21 mouse cellular contexts compared by ENCODE assay signal in genomic region chr14:36756056-36756455, GRCm38 (mm10).
DNase-seq lines count a peak whose midpoint lies in the region; ATAC-seq lines count a peak whose summit lies in the region.
"Had no signal": no experiment of that assay in that cellular context is flagged by ENCODE, and none has a peak within 500 bp of the region (broad histone marks: within the 10 kb centered on the region; RNA-seq: fewer than 3 reads in every experiment).

No protein-coding gene starts in this region.

- H3K27me3 ChIP-seq in heart, embryonic 11.5 days (ENCODE audit: control insufficient read depth, insufficient read depth, low read length): no peaks in the 10 kb centered on the region
- H3K27me3 ChIP-seq: embryonic facial prominence, embryonic 12.5 days; forebrain, embryonic 13.5 days; forebrain, embryonic 15.5 days had no signal

- ATAC-seq in heart, embryonic 11.5 days (replicated peaks; ENCODE audit: insufficient number of reproducible peaks, low FRiP score, low TSS enrichment): no peak
- ATAC-seq: activated CD4-positive, CD25-positive, alpha-beta regulatory T cell, adult 4 months; CD4-positive, CD25-positive, alpha-beta regulatory T cell, adult 4 months; forebrain, embryonic 13.5 days; forebrain, embryonic 15.5 days; forebrain, postnatal 0 days; Patski had no signal

- no peaks in the 10 kb centered on the region for H3K4me1 ChIP-seq in heart, embryonic 11.5 days (ENCODE audit: control insufficient read depth, insufficient read depth, low read length)
- H3K4me1 ChIP-seq: embryonic facial prominence, embryonic 10.5 days; embryonic facial prominence, embryonic 12.5 days; forebrain, embryonic 13.5 days; forebrain, embryonic 15.5 days had no signal

- H3K4me2 ChIP-seq in heart, embryonic 11.5 days: no peak overlapping the region
- H3K4me2 ChIP-seq: embryonic facial prominence, embryonic 12.5 days; forebrain, embryonic 13.5 days; forebrain, embryonic 15.5 days had no signal

- DNase-seq in cerebellum, postnatal 10 days: peak; percentile 32 to 55
- DNase-seq in cerebellum, adult 9-11 months: no peak
- DNase-seq in heart, adult 11 months: peak; percentile 80
- DNase-seq in left cerebral cortex, postnatal 4 days: peak; percentile 17
- DNase-seq in left cerebral cortex, adult 11 months (ENCODE audit: low spot score): no peak
- DNase-seq: adrenal gland, adult 8-10 months; adrenal gland, postnatal 14 days; adrenal gland, postnatal 36 days; B cell, adult 2 months; cerebellum, adult 11-12 months; cerebellum, adult 2 months; forebrain, postnatal 0 days had no signal

- H3K9me3 ChIP-seq in heart, embryonic 11.5 days (replicated peaks; ENCODE audit: control insufficient read depth, low read length): no peaks in the 10 kb centered on the region
- H3K9me3 ChIP-seq: embryonic facial prominence, embryonic 10.5 days; embryonic facial prominence, embryonic 12.5 days; forebrain, embryonic 13.5 days; forebrain, embryonic 15.5 days; G1E had no signal

- H3K36me3 ChIP-seq in heart, embryonic 11.5 days (ENCODE audit: control insufficient read depth, insufficient read depth, low read length): no peaks in the 10 kb centered on the region
- H3K36me3 ChIP-seq: embryonic facial prominence, embryonic 10.5 days; embryonic facial prominence, embryonic 12.5 days; forebrain, embryonic 15.5 days; G1E had no signal

- WGBS in heart, embryonic 11.5 days (ENCODE audit: insufficient replicate concordance): 76% methylated on average over 6 of the region's 6 CpGs

- no peak overlapping the region for H3K27ac ChIP-seq in heart, embryonic 11.5 days (ENCODE audit: low read depth, low read length)
- H3K27ac ChIP-seq: embryonic facial prominence, embryonic 10.5 days; embryonic facial prominence, embryonic 12.5 days; forebrain, embryonic 13.5 days; forebrain, embryonic 15.5 days had no signal

- intact Hi-C loops in left cerebral cortex, postnatal 4 days (cut with DNase I): no loop called here

- H3K4me3 ChIP-seq in heart, embryonic 11.5 days (ENCODE audit: low read depth, low read length): no peak overlapping the region
- H3K4me3 ChIP-seq: embryonic facial prominence, embryonic 10.5 days; embryonic facial prominence, embryonic 12.5 days; forebrain, embryonic 13.5 days; forebrain, embryonic 15.5 days had no signal

- H3K9ac ChIP-seq in heart, embryonic 11.5 days (ENCODE audit: low read depth, low read length): no peak overlapping the region
- H3K9ac ChIP-seq: embryonic facial prominence, embryonic 12.5 days; forebrain, embryonic 13.5 days; forebrain, embryonic 15.5 days; forebrain, postnatal 0 days had no signal

Comparison
In these comparisons a context has a peak if more than half of its experiments do, and no peak if none do; other contexts are left out.
1. DNase-seq: peak in cerebellum, postnatal 10 days (2 of 2), heart, adult 11 months (single experiment) and left cerebral cortex, postnatal 4 days (single experiment); none in cerebellum, adult 9-11 months (single experiment) and left cerebral cortex, adult 11 months (single experiment).